Mouse (Mus musculus): Measurements from ENCODE around the gene Atp6ap1l.
"Not testable (repeated sequence)": the region's sequence is repeated elsewhere in the genome, so short reads cannot be mapped to it uniquely, and the experiment has no call there.

The Atp6ap1l gene

GRCm38 (mm10) chr13:90905176-90905575 lies at the start of gene Atp6ap1l:
Gene Atp6ap1l (minus strand): TSS chr13:90905355.
- DNase-seq (ENCODE audit: low read depth, low spot score), result no peak

DNA sequence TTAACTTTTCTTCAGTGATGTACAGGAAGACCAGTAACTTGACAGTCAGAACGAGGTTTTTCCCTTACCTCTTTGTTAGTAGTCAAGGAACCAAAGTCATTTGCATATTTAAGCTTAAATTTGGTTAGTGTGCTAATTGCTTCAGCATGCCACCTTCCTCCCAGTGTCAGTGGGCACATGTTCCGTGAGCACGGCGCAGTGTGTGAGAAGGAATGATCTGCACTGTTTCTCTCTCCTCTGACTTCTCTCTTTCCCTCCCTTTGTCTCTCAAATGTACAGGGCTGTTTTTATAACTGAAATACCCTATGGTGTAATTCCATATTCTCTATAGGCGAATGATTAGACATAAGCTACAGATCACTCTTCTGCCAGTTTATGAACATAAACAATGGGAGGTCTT lies 34.4 kb upstream of the Atp6ap1l start:
- no peak for DNase-seq (ENCODE audit: low read depth, low spot score)

DNA sequence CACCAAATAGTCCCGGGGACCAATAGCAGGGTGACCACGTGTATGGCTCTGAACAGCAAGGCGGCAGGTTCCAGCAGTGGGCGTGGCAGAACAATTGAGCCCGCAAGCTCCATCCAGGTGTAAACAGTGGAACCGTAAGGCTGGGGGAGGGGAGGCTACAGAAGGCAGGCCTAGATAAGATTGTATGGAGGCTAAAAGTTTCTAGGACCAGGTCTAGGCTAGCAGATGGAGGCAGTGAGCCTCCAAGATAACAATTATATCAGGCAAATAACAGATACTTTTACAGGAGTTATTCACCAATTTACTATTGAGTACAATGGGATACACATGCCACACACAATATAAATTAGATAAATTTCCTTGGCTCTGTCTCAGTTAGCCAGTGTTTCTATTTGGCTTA lies 34.0 kb upstream of the Atp6ap1l start:
- DNase-seq (ENCODE audit: low read depth, low spot score), result no peak

DNA sequence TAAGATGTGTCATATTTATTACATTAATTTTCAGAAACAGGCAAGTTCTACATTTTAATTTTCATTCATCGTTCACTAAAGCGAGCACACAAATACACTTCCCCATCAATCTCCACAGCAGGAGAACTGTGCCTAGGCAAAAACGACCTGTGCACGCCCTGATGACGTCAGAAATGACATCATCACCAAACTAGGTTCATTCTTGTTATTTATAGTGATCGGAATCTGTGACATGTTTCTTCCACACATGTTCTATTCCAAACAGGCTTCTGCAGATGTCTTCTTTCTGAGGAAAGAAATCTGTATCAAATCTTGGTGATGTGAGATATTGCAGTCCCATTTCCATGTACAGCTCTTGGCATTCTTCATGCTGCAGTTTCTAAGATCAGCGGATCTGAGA lies 30.7 kb upstream of the Atp6ap1l start:
- DNase-seq (ENCODE audit: low read depth, low spot score), result no peak

GRCm38 (mm10) chr13:90933256-90933655 lies 28.1 kb upstream of the Atp6ap1l start:
- no peak for DNase-seq (ENCODE audit: low read depth, low spot score)

DNA sequence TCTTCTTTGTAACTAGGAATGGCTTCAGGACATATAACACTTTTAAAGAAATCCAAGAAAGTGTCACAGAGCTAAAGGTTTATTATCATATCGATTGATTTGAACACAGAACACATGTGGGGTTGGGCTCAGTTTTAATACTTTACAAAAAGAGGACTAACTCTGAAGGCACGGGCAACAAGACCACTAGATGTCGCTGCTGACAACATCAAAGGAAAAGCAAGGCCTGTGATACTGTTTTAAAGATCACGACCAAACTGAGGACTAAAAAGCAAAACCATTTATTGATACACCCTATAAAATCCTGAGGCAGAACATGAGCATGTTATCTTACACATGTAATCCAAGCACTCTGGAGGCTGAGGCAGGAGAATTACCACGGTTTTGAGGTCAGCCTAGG lies 24.7 kb upstream of the Atp6ap1l start:
- peak; percentile 45 for DNase-seq (ENCODE audit: low read depth, low spot score)

GRCm38 (mm10) chr13:90928266-90928665 lies 23.1 kb upstream of the Atp6ap1l start:
- not testable (repeated sequence) for DNase-seq (ENCODE audit: low read depth, low spot score)

GRCm38 (mm10) chr13:90926938-90927633 lies 21.9 kb upstream of the Atp6ap1l start:
- no peak for DNase-seq (ENCODE audit: low read depth, low spot score)

DNA sequence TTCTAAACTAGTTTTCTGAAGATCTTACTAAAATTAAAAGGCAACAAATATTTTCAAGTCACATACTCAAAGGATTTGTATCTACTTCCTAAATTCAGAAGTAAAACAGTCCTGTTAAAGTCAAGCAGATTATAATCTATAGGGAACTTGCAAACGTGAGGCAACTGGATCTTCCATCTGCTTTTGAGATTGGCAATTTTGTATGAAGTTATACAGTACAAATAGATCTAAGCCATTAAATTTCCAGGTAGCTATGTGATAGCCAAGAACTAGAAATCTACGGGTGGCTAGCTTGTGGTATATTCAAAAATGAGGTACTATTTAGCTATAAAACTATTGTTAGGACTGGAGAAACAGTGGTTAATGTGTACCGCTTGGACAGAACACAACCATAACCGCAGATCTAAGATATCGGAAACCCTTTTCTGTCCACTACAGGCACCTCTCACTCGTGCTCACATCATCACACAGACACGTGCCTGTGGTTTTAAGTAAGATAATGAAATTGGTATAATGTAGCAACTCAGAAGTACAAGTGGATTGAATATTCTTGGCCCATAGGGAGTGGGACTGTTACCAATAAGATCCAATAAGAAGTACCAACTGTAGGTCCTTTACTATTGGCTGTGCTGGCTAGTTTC lies 21.1 kb upstream of the Atp6ap1l start:
- DNase-seq (ENCODE audit: low read depth, low spot score), result no peak

DNA sequence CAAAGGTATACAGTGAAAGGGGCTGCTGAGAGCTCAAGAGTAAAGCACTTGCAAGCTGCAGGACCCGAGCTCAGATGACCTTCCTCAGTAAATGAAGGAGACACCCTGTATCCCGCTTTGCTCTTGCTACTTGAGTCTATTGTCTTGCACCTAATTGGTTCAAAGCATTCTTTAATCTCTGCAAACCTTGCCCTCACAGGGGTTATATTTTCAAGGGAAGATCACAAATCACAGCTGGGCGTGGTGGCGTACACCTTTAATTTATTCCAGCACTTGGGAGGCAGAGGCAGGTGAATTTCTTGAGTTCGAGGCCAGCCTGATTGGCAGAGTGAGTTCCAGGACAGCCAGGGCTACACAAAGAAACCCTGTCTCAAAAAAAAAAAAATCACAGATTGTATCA lies 20.0 kb upstream of the Atp6ap1l start:
- no peak for DNase-seq (ENCODE audit: low read depth, low spot score)

DNA sequence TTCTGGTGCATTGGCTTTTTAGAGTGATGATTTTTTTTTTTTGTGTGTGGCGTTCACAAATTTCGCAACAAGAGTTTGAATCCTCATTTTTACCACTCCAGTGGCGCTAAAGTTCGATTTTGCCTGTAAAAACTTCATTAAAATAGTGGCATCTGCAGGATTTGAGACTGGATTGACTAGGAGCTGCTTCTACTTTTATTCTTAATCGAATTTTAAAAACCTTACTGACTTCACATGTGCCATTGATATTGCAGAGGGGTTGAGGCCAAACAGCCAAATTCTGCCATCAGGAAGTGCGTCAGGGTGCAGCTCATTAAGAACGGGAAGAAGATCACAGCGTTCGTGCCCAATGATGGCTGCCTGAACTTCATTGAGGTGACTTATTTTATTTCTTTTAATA lies 18.9 kb upstream of the Atp6ap1l start:
- DNase-seq (ENCODE audit: low read depth, low spot score), result no peak

GRCm38 (mm10) chr13:90923617-90924016 lies 18.5 kb upstream of the Atp6ap1l start:
- DNase-seq (ENCODE audit: low read depth, low spot score), result not testable (repeated sequence)

DNA sequence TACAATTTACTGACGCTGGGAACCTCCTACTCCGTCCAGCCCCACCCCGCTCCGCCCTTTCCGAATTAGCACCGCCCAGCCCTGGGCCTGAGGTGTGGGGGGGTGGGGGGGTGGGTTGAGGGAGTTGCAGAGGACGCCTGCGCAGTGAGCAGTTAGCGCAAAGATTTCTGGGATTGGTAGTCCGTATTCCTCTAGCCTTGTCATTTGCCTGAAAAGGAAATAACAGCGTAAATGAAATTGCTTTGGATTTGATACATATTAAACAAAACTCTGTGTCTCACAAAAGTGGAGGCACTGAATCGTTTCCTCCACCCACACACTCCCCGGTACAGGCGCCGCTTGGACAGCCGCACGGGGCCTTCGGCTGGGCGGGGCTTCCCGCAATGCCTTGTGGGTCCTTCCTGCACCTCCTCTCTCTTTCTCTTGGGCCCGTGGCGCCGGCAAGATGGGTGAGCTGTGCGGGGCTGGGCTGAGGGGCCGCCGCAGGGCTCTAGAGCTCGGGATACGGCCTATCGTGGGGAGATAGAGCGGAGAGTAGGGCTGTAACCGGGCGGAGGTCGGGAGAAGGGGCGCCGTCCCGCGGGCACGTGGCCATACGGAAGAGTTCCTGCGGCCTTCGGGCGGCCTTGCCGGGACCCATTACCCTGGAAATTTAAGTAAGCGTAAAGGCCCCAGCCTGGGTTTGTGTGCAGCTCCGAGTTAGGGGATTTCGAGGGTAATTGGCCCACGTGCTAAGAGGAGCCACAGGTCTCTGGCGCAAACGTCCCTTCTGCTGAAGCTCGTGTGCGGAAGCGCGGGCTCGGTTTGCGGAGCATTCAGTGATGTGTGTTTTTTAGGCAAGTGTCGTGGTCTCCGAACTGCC lies 17.8 kb upstream of the Atp6ap1l start, which contains the start of gene Rps23:
TSS of gene Rps23 (plus strand) at position 208 of the 862 bp plus-strand sequence.
- DNase-seq (ENCODE audit: low read depth, low spot score), result peak; percentile 86

- DNase-seq (ENCODE audit: low read depth, low spot score), result no peak
Observed at GRCm38 (mm10) chr13:90914721-90915120, 9.6 kb upstream of the Atp6ap1l start.

GRCm38 (mm10) chr13:90913675-90914192 lies 8.6 kb upstream of the Atp6ap1l start:
- DNase-seq (ENCODE audit: low read depth, low spot score), result no peak

DNA sequence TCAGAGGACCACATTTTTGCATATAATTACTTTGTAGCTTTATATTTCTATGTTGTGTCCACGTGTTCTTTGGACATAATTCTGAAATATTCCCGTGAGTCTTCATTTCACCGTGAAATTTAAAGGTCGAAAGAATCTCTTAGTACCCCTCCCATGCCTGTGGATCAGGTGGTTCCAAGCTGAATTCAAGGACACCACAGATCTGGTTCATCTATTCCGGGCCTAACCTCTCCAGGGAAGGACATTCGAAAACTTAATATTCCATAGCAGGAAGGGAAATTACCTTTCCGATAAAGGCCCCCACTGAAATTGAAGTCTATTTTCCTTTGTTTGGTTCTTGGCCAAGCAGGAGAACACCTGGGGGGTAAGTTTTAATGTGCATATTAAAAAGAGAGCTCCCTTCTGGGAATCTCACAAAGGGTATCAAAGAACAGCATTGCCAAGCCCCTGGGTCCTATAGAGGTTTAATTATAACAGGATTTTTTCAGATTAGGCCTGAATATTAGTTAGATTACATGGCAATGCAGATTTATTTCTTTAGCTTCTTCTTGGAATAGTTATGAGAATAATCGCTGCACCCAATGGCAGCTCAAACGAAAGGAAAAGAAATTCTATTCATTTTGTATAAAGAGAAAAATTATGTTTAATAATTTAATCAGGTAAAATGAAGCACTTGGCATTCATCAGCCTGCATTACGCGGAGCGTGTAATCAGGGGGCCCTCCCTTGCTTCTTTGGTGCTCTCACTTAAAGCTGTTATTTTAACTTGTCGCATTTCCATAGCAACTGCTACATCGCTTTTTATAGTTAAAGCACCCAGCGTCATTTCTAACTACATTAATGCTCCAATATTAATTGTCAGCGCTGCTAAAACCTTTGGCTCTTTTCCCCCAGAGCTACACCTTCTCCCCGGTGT lies 7.9 kb upstream of the Atp6ap1l start:
- DNase-seq (ENCODE audit: low read depth, low spot score), result peak; percentile 50

DNA sequence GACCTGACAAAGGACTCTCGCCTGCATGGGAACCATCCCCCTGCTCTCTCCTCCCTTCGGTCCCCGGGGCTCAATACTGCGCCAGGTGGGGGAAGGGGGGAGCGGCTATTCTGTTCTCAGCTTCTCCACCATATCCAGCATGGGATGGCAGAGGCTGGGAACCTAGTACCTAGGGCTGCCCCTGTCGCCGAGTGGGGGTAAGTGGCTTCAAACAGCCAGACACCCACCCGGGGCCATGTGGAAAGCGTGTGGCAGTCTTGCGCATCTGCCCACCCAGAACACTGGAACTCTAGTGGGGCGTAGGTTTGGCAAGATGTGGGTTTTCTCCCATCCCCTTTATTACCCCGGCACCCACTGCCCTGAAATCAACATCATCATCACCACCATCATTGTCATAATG lies 2.2 kb upstream of the Atp6ap1l start:
- no peak for DNase-seq (ENCODE audit: low read depth, low spot score)

DNA sequence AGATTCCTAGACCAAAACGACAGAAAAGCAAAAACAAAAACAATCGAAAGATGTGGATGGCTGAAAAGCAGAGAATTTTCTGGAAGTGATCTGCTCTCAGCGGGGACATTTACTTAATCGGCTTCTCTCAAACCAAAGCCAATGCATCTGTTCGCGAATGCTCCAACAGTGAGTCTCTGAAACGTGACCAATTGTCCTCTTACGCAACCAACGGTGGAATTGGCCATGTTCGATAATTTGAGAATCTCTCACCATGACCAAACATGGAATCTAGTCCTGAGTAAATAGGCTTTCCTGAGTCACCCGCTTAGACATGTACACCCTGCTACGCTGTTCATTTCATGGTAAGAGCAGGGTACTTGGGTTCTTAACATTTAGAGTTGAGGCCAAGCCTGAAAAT lies 8.3 kb downstream of the Atp6ap1l start:
- no peak for DNase-seq (ENCODE audit: low read depth, low spot score)

DNA sequence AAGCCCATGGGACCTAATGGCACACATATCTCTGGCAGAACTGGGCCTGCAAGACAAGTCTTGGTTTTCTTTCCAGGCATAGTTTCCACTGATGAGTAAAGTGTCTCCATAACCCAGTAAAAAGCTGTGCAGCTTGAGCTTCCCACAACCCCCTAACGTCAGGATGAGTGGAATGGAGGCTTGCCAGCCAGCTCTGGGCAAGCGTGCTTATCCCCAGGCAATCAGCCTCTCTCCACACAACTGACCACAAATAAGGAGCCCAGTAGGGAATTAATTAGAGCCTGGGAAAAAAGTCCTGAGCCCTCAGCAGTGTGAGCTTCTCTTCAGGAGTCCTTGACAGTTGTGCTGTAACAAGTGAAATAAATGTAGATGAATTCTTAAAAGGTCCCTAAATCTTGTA lies 9.1 kb downstream of the Atp6ap1l start:
- no peak for DNase-seq (ENCODE audit: low read depth, low spot score)

- DNase-seq (ENCODE audit: low read depth, low spot score), result no peak
Observed at GRCm38 (mm10) chr13:90894819-90895218, 10.3 kb downstream of the Atp6ap1l start.

DNA sequence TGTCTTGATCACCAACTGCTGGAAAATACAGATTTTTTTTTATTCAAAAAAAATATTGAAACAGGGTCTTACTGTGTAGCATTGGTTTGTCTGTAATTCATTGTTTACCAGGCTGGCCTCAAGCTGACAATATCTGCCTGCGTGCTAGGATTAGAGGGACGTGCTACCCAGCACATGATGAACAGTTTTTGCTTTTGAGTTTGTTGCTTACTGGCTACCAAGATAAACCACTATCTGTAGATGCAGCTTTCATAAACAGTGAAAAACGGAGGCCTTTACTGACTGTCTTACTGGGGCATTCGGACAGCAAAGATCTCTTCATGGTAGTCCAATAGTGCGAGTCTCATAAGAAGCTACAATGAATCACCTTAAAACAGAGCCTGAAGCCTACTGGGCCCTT lies 15.0 kb downstream of the Atp6ap1l start:
- DNase-seq (ENCODE audit: low read depth, low spot score), result no peak
